Mouse (Mus musculus) liver, adult 2 months (tissue): ENCODE measurements around the gene Tia1. TPM values are rescaled to one million over a fixed set of nuclear protein-coding genes. Genes with fewer than 3 reads are reported as not detected.

ENCODE experiments used
- DNase-seq: peaks from one replicate; pipeline ENCODE4 v3.0.0-alpha.2; 2011; ENCODE audit warnings: low read depth, low spot score; ENCODE audit errors: extremely low read depth
- H3K27ac ChIP-seq: fragments of 200-500 bp; replicated peaks from 2 replicates; pipeline ENCODE4 v1.5.1; 2012; ENCODE audit warnings: low read depth, mild to moderate bottlenecking, control low read depth, inconsistent platforms, low read length; ENCODE audit not compliant: insufficient read depth
- H3K27me3 ChIP-seq: fragments of 200-500 bp; 2 replicates; pipeline ENCODE4 v1.6.1; 2012; ENCODE audit warnings: mild to moderate bottlenecking, moderate library complexity, low read length, inconsistent platforms; ENCODE audit not compliant: control insufficient read depth, insufficient read depth
- H3K36me3 ChIP-seq: fragments of 200-500 bp; 2 replicates; pipeline ENCODE4 v1.6.1; 2012; ENCODE audit warnings: low read length, inconsistent platforms; ENCODE audit not compliant: control insufficient read depth, insufficient read depth
- H3K4me1 ChIP-seq: fragments of 200-500 bp; 2 replicates; pipeline ENCODE4 v1.6.1; 2011; ENCODE audit warnings: low read length; ENCODE audit not compliant: control insufficient read depth, insufficient read depth
- H3K4me3 ChIP-seq: fragments of 200-500 bp; 2 replicates; pipeline ENCODE4 v1.5.1; 2011; ENCODE audit warnings: low read depth, mild to moderate bottlenecking, control low read depth, low read length, moderate library complexity; ENCODE audit not compliant: insufficient read depth
- H3K79me2 ChIP-seq: fragments of 200-500 bp; 2 replicates; pipeline ENCODE4 v1.6.1; 2012; ENCODE audit warnings: inconsistent platforms, mild to moderate bottlenecking, low read length, moderate library complexity; ENCODE audit not compliant: control insufficient read depth, insufficient read depth
- H3K9ac ChIP-seq: fragments of 200-500 bp; 2 replicates; pipeline ENCODE4 v1.6.1; 2012; ENCODE audit warnings: low read depth, mild to moderate bottlenecking, control low read depth, inconsistent platforms, low read length
- CTCF ChIP-seq: fragments of 200-500 bp; IDR thresholded peaks from 2 replicates; pipeline ENCODE4 v1.5.1; 2011; ENCODE audit warnings: low read depth, low read length, control low read depth
- POLR2A ChIP-seq: fragments of 200-500 bp; IDR thresholded peaks from 2 replicates; pipeline ENCODE4 v1.6.1; 2011; ENCODE audit warnings: low read length, control low read depth; ENCODE audit not compliant: insufficient read depth; ENCODE audit errors: extremely low read depth
- WGBS: fragments of 180-500 bp; shearing (Covaris S2); methylation state at CpG from one replicate; pipeline ENCODE4 v1.1.7; 2018; 5-methylcytosine and 5-hydroxymethylcytosine counted together
- polyA plus RNA-seq: library from polyadenylated mRNA; depleted of rRNA; stranded (reverse); fragments of >200 nt; gene quantifications from 2 replicates; pipeline ENCODE4 v1.2.3, GENCODE M21; 2012; rRNA removed
- total RNA-seq: library from RNA; depleted of rRNA; stranded (reverse); fragments of >200 nt; gene quantifications from 2 replicates; pipeline ENCODE4 v1.2.3, GENCODE M21; 2014; rRNA removed

Tia1 gene
- total and polyA plus RNA-seq, 2 experiments = 4.0 to 13.6 TPM

- Histone ChIP-seq H3K4me3 (no peak overlapping the region), H3K79me2 (no peaks in the 10 kb centered on the region), H3K27ac (no peak overlapping the region), H3K9ac (no peak overlapping the region), H3K4me1 (peaks cover 15% of the 10 kb centered on the region), H3K27me3 (no peaks in the 10 kb centered on the region), H3K36me3 (no peaks in the 10 kb centered on the region)
- 75% methylated on average over 5 of the region's 5 CpGs for WGBS
- no peak for DNase-seq
- TF ChIP-seq POLR2A (no peak), CTCF (no peak)
Measured at GRCm38 (mm10) chr6:86476931-86477330, 72.9 kb downstream of the Tia1 start.

GRCm38 (mm10) chr6:86479311-86479710 is 75.3 kb downstream of the Tia1 start:
- Histone ChIP-seq H3K36me3 (no peaks in the 10 kb centered on the region), H3K79me2 (no peaks in the 10 kb centered on the region), H3K9ac (no peak overlapping the region), H3K27me3 (no peaks in the 10 kb centered on the region), H3K4me1 (peaks cover 7% of the 10 kb centered on the region), H3K4me3 (no peak overlapping the region), H3K27ac (peak overlapping the region; percentile 20; the same call in 1 of the 2 replicates)
- TF ChIP-seq CTCF (no peak), POLR2A (no peak)
- no peak for DNase-seq
- 80% methylated on average over 3 of the region's 3 CpGs for WGBS

GRCm38 (mm10) chr6:86479816-86480188 is 75.8 kb downstream of the Tia1 start:
- TF ChIP-seq CTCF = no peak
- TF ChIP-seq POLR2A = no peak
- no peak overlapping the region for H3K4me3 ChIP-seq
- H3K27me3 ChIP-seq = no peaks in the 10 kb centered on the region
- H3K27ac ChIP-seq = peak overlapping the region; percentile 46
- no peak for DNase-seq
- no peaks in the 10 kb centered on the region for H3K36me3 ChIP-seq
- peaks cover 7% of the 10 kb centered on the region for H3K4me1 ChIP-seq
- H3K9ac ChIP-seq = no peak overlapping the region
- H3K79me2 ChIP-seq = no peaks in the 10 kb centered on the region

- no peak for DNase-seq
- TF ChIP-seq POLR2A = no peak
- no peak for TF ChIP-seq CTCF
- 62% methylated on average over 9 of the region's 9 CpGs for WGBS
- Histone ChIP-seq H3K27ac (peak overlapping the region; percentile 92), H3K9ac (peak overlapping the region; percentile 76), H3K27me3 (no peaks in the 10 kb centered on the region), H3K36me3 (no peaks in the 10 kb centered on the region), H3K4me1 (peaks cover 7% of the 10 kb centered on the region), H3K4me3 (peak overlapping the region; percentile 4), H3K79me2 (no peaks in the 10 kb centered on the region)
Measured at GRCm38 (mm10) chr6:86480189-86480831, 76.3 kb downstream of the Tia1 start.

GRCm38 (mm10) chr6:86481871-86482270 is 77.9 kb downstream of the Tia1 start:
- no peaks in the 10 kb centered on the region for H3K36me3 ChIP-seq
- TF ChIP-seq POLR2A = no peak
- no peak for TF ChIP-seq CTCF
- H3K4me1 ChIP-seq = peaks cover 7% of the 10 kb centered on the region
- H3K27ac ChIP-seq = no peak overlapping the region
- peak; percentile 31 for DNase-seq
- H3K4me3 ChIP-seq = no peak overlapping the region
- no peaks in the 10 kb centered on the region for H3K79me2 ChIP-seq
- H3K9ac ChIP-seq = no peak overlapping the region
- H3K27me3 ChIP-seq = no peaks in the 10 kb centered on the region
- 41% methylated on average over 5 of the region's 5 CpGs for WGBS

Other genes starting within 250 kb of the Tia1 start
- 6.3 and 8.5 TPM in 2 replicates for gene Tgfa, start 209.0 kb upstream of the Tia1 start, total RNA-seq
- gene Tgfa, start 209.0 kb upstream of the Tia1 start, polyA plus RNA-seq = 13.3 and 14.3 TPM in 2 replicates
- gene Fam136a, start 38.6 kb upstream of the Tia1 start, total RNA-seq = 77.9 and 83.2 TPM in 2 replicates
- gene Fam136a, start 38.6 kb upstream of the Tia1 start, polyA plus RNA-seq = 40.1 and 41.8 TPM in 2 replicates
- gene Snrpg, start 32.9 kb upstream of the Tia1 start, total RNA-seq = 12.6 and 18.5 TPM in 2 replicates
- gene Snrpg, start 32.9 kb upstream of the Tia1 start, polyA plus RNA-seq = 25.9 and 37.9 TPM in 2 replicates
- 96.5 and 102 TPM in 2 replicates for gene Pcyox1, start 7.1 kb upstream of the Tia1 start, total RNA-seq
- 60.4 and 74.6 TPM in 2 replicates for gene Pcyox1, start 7.1 kb upstream of the Tia1 start, polyA plus RNA-seq
- 0.83 TPM in 1 of 2 replicates, not detected in the other for gene Gm44790, start 22.4 kb downstream of the Tia1 start, total RNA-seq
- 1.5 and 4.0 TPM in 2 replicates for gene Gm44790, start 22.4 kb downstream of the Tia1 start, polyA plus RNA-seq
- gene C87436, start 34.2 kb downstream of the Tia1 start, total RNA-seq = 10.1 and 10.2 TPM in 2 replicates
- 7.6 and 7.8 TPM in 2 replicates for gene C87436, start 34.2 kb downstream of the Tia1 start, polyA plus RNA-seq
- 38.2 and 59.7 TPM in 2 replicates for gene Pcbp1, start 122.1 kb downstream of the Tia1 start, total RNA-seq
- 119 and 138 TPM in 2 replicates for gene Pcbp1, start 122.1 kb downstream of the Tia1 start, polyA plus RNA-seq
- gene Asprv1, start 223.9 kb downstream of the Tia1 start, total RNA-seq = not detected in 2 replicates
- gene Asprv1, start 223.9 kb downstream of the Tia1 start, polyA plus RNA-seq = 0.07 and 0.10 TPM in 2 replicates